ENCODE assay signal across 24 mouse cellular contexts in the genomic region with DNA sequence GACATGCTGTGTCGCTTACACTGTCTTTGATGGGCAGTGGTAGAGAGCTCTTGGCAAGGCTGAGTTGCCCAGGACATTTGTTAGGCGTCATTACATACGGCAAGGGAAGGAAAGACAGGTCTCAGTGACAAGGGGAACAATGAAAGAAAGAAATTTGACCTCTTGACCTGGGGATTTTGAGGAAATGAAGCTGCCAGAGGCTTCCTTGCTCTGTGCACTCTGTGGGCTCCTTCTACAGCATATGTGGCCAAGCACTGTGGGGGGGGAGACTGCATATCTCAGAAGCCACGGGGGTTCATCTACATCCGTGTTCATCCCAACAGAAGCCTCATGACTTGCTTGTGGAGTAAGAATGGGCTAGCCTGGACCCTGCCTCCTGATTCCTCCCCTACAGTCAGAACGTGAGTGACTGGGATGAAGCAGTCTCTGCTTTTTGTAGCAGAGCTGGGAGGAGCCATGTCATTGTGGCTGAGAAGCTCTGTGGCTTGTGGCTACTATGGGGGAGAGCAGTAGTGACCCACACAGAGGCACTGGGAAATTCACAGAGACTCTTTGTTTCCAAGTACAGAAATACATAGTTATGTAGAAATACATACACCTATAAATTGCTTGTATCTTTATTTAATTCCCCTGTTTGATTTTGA. TPM values are rescaled to one million over a fixed set of nuclear protein-coding genes. Genes with fewer than 3 reads are reported as not detected.
A peak's percentile ranks its signal among the peaks of the same experiment; 100 is the strongest.
DNase-seq lines count a peak whose midpoint lies in the region; ATAC-seq and TF ChIP-seq lines count a peak whose summit lies in the region.
"Had no signal": no experiment of that assay in that cellular context is flagged by ENCODE, and none has a peak within 500 bp of the region (broad histone marks: within the 10 kb centered on the region; RNA-seq: fewer than 3 reads in every experiment).

No protein-coding gene starts in this region.

- in situ Hi-C loops in CH12.LX (cut with MboI; ENCODE audit: low pct_ligation_motif_present, low pct_unique_long_range_greater_than_20kb, low sequenced_read_pairs) = loop anchor here (25.0 kb wide), 2 partner anchors 324 to 574 kb away; partner anchors contain the start of genes Anapc1, Mertk and Zc3h8

- TF ChIP-seq EP300 in CH12.LX (IDR thresholded peaks at IDR 0.05; ENCODE audit: low read length) = no peak

- no peak for TF ChIP-seq RAD21 in CH12.LX (IDR thresholded peaks at IDR 0.05; ENCODE audit: low read depth, low read length)

- no peaks in the 10 kb centered on the region for H3K27me3 ChIP-seq in midbrain, embryonic 11.5 days (ENCODE audit: control insufficient read depth, insufficient read depth, low read length)
- no peaks in the 10 kb centered on the region for H3K27me3 ChIP-seq in midbrain, embryonic 15.5 days (replicated peaks)
- no peaks in the 10 kb centered on the region for H3K27me3 ChIP-seq in CH12.LX (replicated peaks)
- H3K27me3 ChIP-seq in forebrain, embryonic 13.5 days = no peaks in the 10 kb centered on the region
- H3K27me3 ChIP-seq: embryonic facial prominence, embryonic 12.5 days; hindbrain, embryonic 12.5 days had no signal

- no peak overlapping the region for H3K27ac ChIP-seq in midbrain, embryonic 11.5 days (ENCODE audit: low read depth, low read length)
- no peak overlapping the region for H3K27ac ChIP-seq in midbrain, embryonic 15.5 days
- no peak overlapping the region for H3K27ac ChIP-seq in CH12.LX (ENCODE audit: insufficient read depth, low read depth)
- H3K27ac ChIP-seq in forebrain, embryonic 13.5 days = no peak overlapping the region
- no peak overlapping the region for H3K27ac ChIP-seq in layer of hippocampus, adult 2 months
- H3K27ac ChIP-seq: embryonic facial prominence, embryonic 12.5 days; heart, adult 2 months; heart, embryonic 13.5 days; hindbrain, embryonic 12.5 days had no signal

- peak; percentile 26 for DNase-seq in midbrain, embryonic 11.5 days (ENCODE audit: low spot score, missing footprints)
- DNase-seq in CH12.LX (ENCODE audit: extremely low read depth) = peak; percentile 32
- no peak for DNase-seq in layer of hippocampus, adult 2 months (ENCODE audit: low spot score in 2 of 2)
- DNase-seq: adrenal gland, postnatal 10 days; B cell, adult 2 months; cerebellum, adult 11 months; cerebellum, adult 8-10 months; cerebellum, postnatal 14 days; forebrain, postnatal 0 days; gastrocnemius, postnatal 25 days; heart, postnatal 36 days had no signal

- no peaks in the 10 kb centered on the region for H3K36me3 ChIP-seq in midbrain, embryonic 11.5 days (ENCODE audit: control insufficient read depth, insufficient read depth, low read length)
- no peaks in the 10 kb centered on the region for H3K36me3 ChIP-seq in midbrain, embryonic 15.5 days (replicated peaks)
- no peaks in the 10 kb centered on the region for H3K36me3 ChIP-seq in CH12.LX (replicated peaks in 1 of 2; ENCODE audit: control insufficient read depth in 1 of 2, insufficient read depth in 1 of 2, low read length in 1 of 2)
- H3K36me3 ChIP-seq in forebrain, embryonic 13.5 days (ENCODE audit: poor library complexity, severe bottlenecking) = peaks cover 3% of the 10 kb centered on the region

- no peaks in the 10 kb centered on the region for H3K4me1 ChIP-seq in midbrain, embryonic 11.5 days (ENCODE audit: control insufficient read depth, insufficient read depth, low read length)
- peaks cover 3% of the 10 kb centered on the region; the same call in 1 of the 2 replicates for H3K4me1 ChIP-seq in midbrain, embryonic 15.5 days
- peaks cover 17 to 43% of the 10 kb centered on the region in 2 experiments for H3K4me1 ChIP-seq in CH12.LX (ENCODE audit: control insufficient read depth in 1 of 2, insufficient read depth in 2 of 2)
- no peaks in the 10 kb centered on the region for H3K4me1 ChIP-seq in forebrain, embryonic 13.5 days

- TF ChIP-seq CTCF in CH12.LX (conservative IDR thresholded peaks at IDR 0.05 in 1 of 2, IDR thresholded peaks at IDR 0.05 in 1 of 2; ENCODE audit: low read depth in 2 of 2, low read length in 2 of 2) = no peak
- no peak for TF ChIP-seq CTCF in layer of hippocampus, adult 2 months (conservative IDR thresholded peaks at IDR 0.05)

- no peak overlapping the region for H3K9ac ChIP-seq in midbrain, embryonic 11.5 days (ENCODE audit: low read length)
- no peak overlapping the region for H3K9ac ChIP-seq in midbrain, embryonic 15.5 days
- no peak overlapping the region for H3K9ac ChIP-seq in CH12.LX (ENCODE audit: insufficient read depth, low read depth)
- no peak overlapping the region for H3K9ac ChIP-seq in forebrain, embryonic 13.5 days
- H3K9ac ChIP-seq: embryonic facial prominence, embryonic 12.5 days; forebrain, postnatal 0 days; heart, embryonic 13.5 days; hindbrain, embryonic 12.5 days had no signal

- 49% methylated on average over 6 of the region's 6 CpGs for WGBS in midbrain, embryonic 11.5 days
- 57% methylated on average over 6 of the region's 6 CpGs for WGBS in midbrain, embryonic 15.5 days
- 62% methylated on average over 6 of the region's 6 CpGs for WGBS in forebrain, embryonic 13.5 days

- dilution Hi-C loops in CH12.LX (cut with MboI; ENCODE audit: extremely low pct_ligation_motif_present, extremely low pct_unique_long_range_greater_than_20kb, low sequenced_read_pairs) = no loop called here

- ATAC-seq in midbrain, embryonic 11.5 days (ENCODE audit: low FRiP score) = no peak
- ATAC-seq in midbrain, embryonic 15.5 days (replicated peaks) = no peak
- ATAC-seq in granulocyte monocyte progenitor cell, adult 5-6 weeks (replicated peaks; ENCODE audit: poor library complexity, severe bottlenecking) = peak; percentile 61
- ATAC-seq in megakaryocyte progenitor cell, adult 5-6 weeks (replicated peaks; ENCODE audit: poor library complexity) = peak; percentile 40
- ATAC-seq in forebrain, embryonic 13.5 days = no peak
- ATAC-seq: CD4-positive, CD25-positive, alpha-beta regulatory T cell, adult 4 months; forebrain, postnatal 0 days; hindbrain, embryonic 16.5 days; inflammation-experienced regulatory T-cells, adult 6 months had no signal

- no peak overlapping the region for H3K4me3 ChIP-seq in midbrain, embryonic 11.5 days (ENCODE audit: low read depth, low read length)
- no peak overlapping the region for H3K4me3 ChIP-seq in midbrain, embryonic 15.5 days
- no peak overlapping the region for H3K4me3 ChIP-seq in CH12.LX (replicated peaks in 1 of 3; ENCODE audit: low read depth in 2 of 3, low read length in 2 of 3, poor library complexity in 1 of 3)
- no peak overlapping the region for H3K4me3 ChIP-seq in forebrain, embryonic 13.5 days
- no peak overlapping the region for H3K4me3 ChIP-seq in layer of hippocampus, adult 2 months
- H3K4me3 ChIP-seq: embryonic facial prominence, embryonic 12.5 days; heart, adult 2 months; heart, embryonic 13.5 days; hindbrain, embryonic 12.5 days had no signal

- no peak for TF ChIP-seq POLR2A in CH12.LX (IDR thresholded peaks at IDR 0.05; ENCODE audit: low read depth, low read length)

- no peaks in the 10 kb centered on the region for H3K9me3 ChIP-seq in midbrain, embryonic 11.5 days (ENCODE audit: control insufficient read depth, low read length)
- no peaks in the 10 kb centered on the region for H3K9me3 ChIP-seq in midbrain, embryonic 15.5 days
- H3K9me3 ChIP-seq in CH12.LX (replicated peaks; ENCODE audit: low read length) = peaks cover 2% of the 10 kb centered on the region
- H3K9me3 ChIP-seq in forebrain, embryonic 13.5 days (replicated peaks) = no peaks in the 10 kb centered on the region
- H3K9me3 ChIP-seq: heart, embryonic 13.5 days; hindbrain, embryonic 12.5 days had no signal

- no peaks in the 10 kb centered on the region for H3K79me2 ChIP-seq in CH12.LX (replicated peaks; ENCODE audit: control insufficient read depth, extremely low read depth, insufficient read depth, poor library complexity, severe bottlenecking)

- H3K4me2 ChIP-seq in midbrain, embryonic 11.5 days = no peak overlapping the region
- H3K4me2 ChIP-seq in midbrain, embryonic 15.5 days = no peak overlapping the region
- peak overlapping the region; percentile 14; the same call in 1 of the 2 replicates for H3K4me2 ChIP-seq in CH12.LX (ENCODE audit: insufficient read depth, low read depth, poor library complexity, severe bottlenecking)
- H3K4me2 ChIP-seq in forebrain, embryonic 13.5 days = no peak overlapping the region
- H3K4me2 ChIP-seq: embryonic facial prominence, embryonic 12.5 days; heart, embryonic 13.5 days; hindbrain, embryonic 12.5 days had no signal

TF ChIP-seq in CH12.LX, 34 proteins besides CTCF, POLR2A, EP300 and RAD21:
- peak; percentile 6; the same call in 1 of the 2 replicates for TF ChIP-seq BHLHE40 (IDR thresholded peaks at IDR 0.05; ENCODE audit: low read depth, low read length)
- TF ChIP-seq SIN3A (IDR thresholded peaks at IDR 0.05; ENCODE audit: low read length) = no peak
- TF ChIP-seq ZNF384 (IDR thresholded peaks at IDR 0.05; ENCODE audit: low read depth, low read length) = no peak
- TF ChIP-seq MAX (IDR thresholded peaks at IDR 0.05; ENCODE audit: low read length) = no peak
TF ChIP-seq in CH12.LX: peak in this region for 1.

RNA-seq across cellular contexts. Expression of gene Ckap2l, which starts 35.7 kb away (rescaled TPM):
- 92.0 and 96.9 TPM in 2 replicates for polyA plus RNA-seq in midbrain, embryonic 11.5 days (2014; fragmentation: Nextera tagmentation; extraction: Ambion mirVana)
- 6.7 and 8.8 TPM in 2 replicates for polyA plus RNA-seq in midbrain, embryonic 15.5 days (2015; fragmentation: Nextera tagmentation; extraction: Ambion mirVana)
- total RNA-seq in CH12.LX (2012; rRNA removed) (13.3 and 15.0 TPM in 2 replicates), CH12.LX (2014; rRNA removed) (22.6 and 23.6 TPM in 2 replicates)
- polyA plus RNA-seq in CH12.LX (2012; ENCODE audit: insufficient read length, low read depth) = 30.5 and 35.6 TPM in 2 replicates
- total RNA-seq in granulocyte monocyte progenitor cell, adult 5-6 weeks (2014; fragmentation: Nextera tagmentation) = 17.1 and 49.8 TPM in 2 replicates
- 55.3 and 56.6 TPM in 2 replicates for total RNA-seq in granulocyte monocyte progenitor cell, adult 5-6 weeks (2017)
- total RNA-seq in megakaryocyte progenitor cell, adult 5-6 weeks (2015) = 89.0 and 91.6 TPM in 2 replicates
- 58.9 and 59.7 TPM in 2 replicates for total RNA-seq in megakaryocyte progenitor cell, adult 5-6 weeks (2017)
- polyA plus RNA-seq in forebrain, embryonic 13.5 days (2015; fragmentation: Nextera tagmentation; extraction: Ambion mirVana) = 41.1 and 41.6 TPM in 2 replicates
- total RNA-seq in layer of hippocampus, adult 2 months (2021) = under 1 TPM; 0.44 to 0.64 TPM
- total RNA-seq: gastrocnemius, adult 18-20 months had no signal

RNA-seq across cellular contexts. Expression of gene Il1a, which starts 48.5 kb away (rescaled TPM):
- 0.30 TPM in 1 of 2 replicates, not detected in the other for polyA plus RNA-seq in midbrain, embryonic 11.5 days (2014; fragmentation: Nextera tagmentation; extraction: Ambion mirVana)
- polyA plus RNA-seq in midbrain, embryonic 15.5 days (2015; fragmentation: Nextera tagmentation; extraction: Ambion mirVana) = 0.13 and 0.29 TPM in 2 replicates
- total RNA-seq in CH12.LX (2012; rRNA removed) = 0.04 TPM in 1 of 2 replicates, not detected in the other
- total RNA-seq in CH12.LX (2014; rRNA removed) = 0.17 TPM in 1 of 2 replicates, not detected in the other
- 0.13 TPM in 1 of 2 replicates, not detected in the other for polyA plus RNA-seq in CH12.LX (2012; ENCODE audit: insufficient read length, low read depth)
- total RNA-seq in granulocyte monocyte progenitor cell, adult 5-6 weeks (2014; fragmentation: Nextera tagmentation) = not detected in 2 replicates
- not detected in 2 replicates for total RNA-seq in granulocyte monocyte progenitor cell, adult 5-6 weeks (2017)
- total RNA-seq in megakaryocyte progenitor cell, adult 5-6 weeks (2015) = not detected in 2 replicates
- total RNA-seq in megakaryocyte progenitor cell, adult 5-6 weeks (2017) = not detected in 2 replicates
- polyA plus RNA-seq in forebrain, embryonic 13.5 days (2015; fragmentation: Nextera tagmentation; extraction: Ambion mirVana) = 0.22 and 0.23 TPM in 2 replicates
- total RNA-seq in layer of hippocampus, adult 2 months (2021) = under 1 TPM; 0.59 to 0.61 TPM
- total RNA-seq: gastrocnemius, adult 18-20 months; gastrocnemius, postnatal 25 days; heart, adult 2 months; heart, postnatal 36 days; MEL had no signal
- polyA plus RNA-seq: CD4-positive, CD25-positive, alpha-beta regulatory T cell, adult 4 months; heart, adult 2 months had no signal

Comparison
In these comparisons a context has a peak if more than half of its experiments do, and no peak if none do; other contexts are left out.
1. ATAC-seq: peak in granulocyte monocyte progenitor cell, adult 5-6 weeks (single experiment) and megakaryocyte progenitor cell, adult 5-6 weeks (single experiment); none in midbrain, embryonic 11.5 days (single experiment), midbrain, embryonic 15.5 days (single experiment) and forebrain, embryonic 13.5 days (single experiment).
2. DNase-seq: peak in midbrain, embryonic 11.5 days (single experiment) and CH12.LX (single experiment); none in layer of hippocampus, adult 2 months (0 of 2).
3. RNA of gene Ckap2l, which starts 35.7 kb away (total RNA-seq): 58.9 to 91.6 TPM in megakaryocyte progenitor cell, adult 5-6 weeks, 17.1 to 56.6 TPM in granulocyte monocyte progenitor cell, adult 5-6 weeks and 13.3 to 23.6 TPM in CH12.LX; 0.44 to 0.64 TPM in layer of hippocampus, adult 2 months; every median in the first group is over 4 times any median in the second.